Mouse (Mus musculus) common myeloid progenitor, adult 5-6 weeks (primary cell): Measurements from ENCODE around the gene Usp2. TPM values are rescaled to one million over a fixed set of nuclear protein-coding genes. Genes with fewer than 3 reads are reported as not detected.

Source experiments
- ATAC-seq: replicated peaks from 2 replicates; pipeline ENCODE4 v1.8.0; 2016; ENCODE audit warnings: low read depth, mild to moderate bottlenecking, moderate TSS enrichment, inconsistent platforms; ENCODE audit not compliant: poor library complexity, severe bottlenecking
- total RNA-seq: library from RNA; stranded (forward); fragments of 200-1000, 187-1606 nt; gene quantifications from 2 replicates; pipeline ENCODE4 v1.2.3, GENCODE M21; 2017

Usp2 gene
- total RNA-seq, 1 experiment from 2014 or later: 3.8 TPM

DNA sequence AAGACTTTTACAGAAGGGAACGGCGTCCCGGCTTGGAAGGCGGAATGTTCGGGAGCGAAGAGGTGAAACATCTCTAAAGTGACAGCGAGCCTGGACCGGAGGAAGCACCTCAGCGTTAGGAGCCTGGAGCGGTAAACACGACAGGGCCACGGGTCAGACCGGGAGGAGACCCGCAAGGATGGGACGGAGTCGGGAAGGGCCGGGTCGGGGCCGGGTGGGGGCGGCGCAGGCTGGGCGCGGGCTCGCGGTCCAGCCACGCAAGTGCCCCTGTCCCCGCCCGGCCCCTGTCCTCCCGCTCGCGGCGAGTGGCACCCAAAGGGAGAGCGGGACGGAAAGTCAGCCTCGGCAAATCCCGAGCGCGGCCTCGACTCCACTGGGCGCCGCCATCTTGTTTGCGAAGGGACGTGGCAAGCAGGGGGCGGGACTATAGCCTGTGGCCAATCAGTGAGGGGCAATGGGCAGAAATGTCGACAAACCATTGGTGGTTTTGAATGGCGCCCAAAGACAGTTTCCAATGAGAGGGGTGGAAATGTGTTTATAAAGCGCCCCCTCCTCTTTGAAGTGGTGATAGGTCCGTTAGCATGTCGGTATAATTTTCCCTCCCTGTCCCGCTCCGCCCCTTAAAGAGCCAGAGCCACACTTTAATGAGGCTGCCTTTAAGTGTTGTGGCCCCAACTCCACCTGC is 46.4 kb downstream of the Usp2 start, which contains the start of the genes Gm49380 and Rnf26:
TSS of gene Gm49380 (minus strand) at position 396 of the 685 bp plus-strand sequence.
TSS of gene Rnf26 (minus strand) at position 413 of the 685 bp plus-strand sequence.
- ATAC-seq: peak; percentile 98

DNA sequence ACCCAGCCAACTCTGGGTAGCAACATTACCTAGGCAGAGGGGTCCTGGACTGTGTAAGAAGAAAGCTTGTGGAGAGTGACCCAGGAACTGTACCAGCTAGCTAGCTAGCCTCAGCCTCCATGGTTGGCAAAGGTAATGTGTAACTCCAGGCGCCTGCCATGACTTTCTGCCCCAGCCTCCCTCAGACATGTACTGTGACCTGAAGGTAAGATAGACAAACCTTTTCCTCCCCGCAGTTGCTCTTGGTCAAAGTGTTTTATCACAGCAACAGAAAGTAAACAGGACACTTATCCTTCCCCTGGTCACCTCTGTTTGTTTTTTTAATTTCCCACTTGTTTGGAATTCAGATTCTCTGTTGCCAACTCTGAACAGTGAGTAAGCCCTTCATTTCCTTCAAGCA is 47.6 kb downstream of the Usp2 start:
- ATAC-seq: no peak

DNA sequence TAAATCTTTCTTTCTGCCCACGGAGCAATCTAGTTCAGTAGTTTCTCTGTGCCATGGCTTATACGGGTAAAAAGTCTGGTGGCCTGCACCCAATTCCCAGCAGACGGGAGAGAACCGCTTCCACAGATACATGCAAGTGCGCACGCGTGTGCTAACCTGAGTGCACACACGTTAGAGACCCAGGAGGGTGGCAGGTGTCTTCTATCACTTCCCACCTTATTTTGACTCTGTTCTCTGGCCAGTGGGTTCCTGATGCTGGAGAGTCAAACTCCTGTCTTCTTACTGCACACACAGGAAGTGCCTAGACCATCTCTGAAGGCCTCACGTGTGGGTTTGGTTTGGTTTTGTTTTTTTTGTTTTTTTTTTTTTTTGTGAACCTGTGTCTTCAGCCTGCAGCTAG is 48.8 kb downstream of the Usp2 start:
- ATAC-seq: no peak

DNA sequence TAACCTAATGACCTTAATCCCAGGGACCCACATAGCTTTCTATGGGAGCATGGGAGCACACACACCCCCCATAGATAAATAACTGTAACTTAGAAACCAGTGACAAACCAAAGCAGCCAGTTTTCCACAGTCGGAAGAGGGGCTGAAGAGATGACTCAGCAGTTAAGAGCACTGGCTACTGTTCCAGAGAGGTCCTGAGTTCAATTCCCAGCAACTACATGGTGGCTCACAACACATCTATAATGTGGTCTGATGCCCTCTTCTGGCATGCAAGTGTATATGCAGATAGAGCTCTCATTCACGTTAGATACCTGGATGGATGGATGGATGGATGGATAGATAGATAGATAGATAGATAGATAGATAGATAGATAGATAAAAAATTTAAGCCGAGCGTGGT is 49.4 kb downstream of the Usp2 start:
- no peak for ATAC-seq

DNA sequence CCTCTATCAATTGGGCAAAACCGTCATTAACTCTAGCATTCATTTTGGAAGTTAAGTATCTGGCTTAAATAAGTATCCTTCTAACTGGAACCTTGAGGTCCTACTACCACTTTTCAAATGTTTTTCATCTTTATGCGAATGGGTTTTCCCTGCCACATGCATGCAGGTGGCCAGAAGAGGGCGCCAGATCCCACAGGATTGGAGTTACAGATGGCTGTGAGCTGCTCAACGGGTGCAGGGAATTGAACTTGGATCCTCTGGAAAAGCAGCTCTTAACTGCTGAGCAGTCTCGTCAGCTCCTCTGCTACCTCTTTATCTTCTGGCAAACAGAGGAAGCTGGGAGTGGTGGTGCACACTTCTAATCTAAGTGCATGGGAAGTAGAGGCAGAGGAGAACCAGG is 52.2 kb downstream of the Usp2 start:
- ATAC-seq: 0 out of 2 replicates have a peak, but pooled peaks have one; percentile 42

DNA sequence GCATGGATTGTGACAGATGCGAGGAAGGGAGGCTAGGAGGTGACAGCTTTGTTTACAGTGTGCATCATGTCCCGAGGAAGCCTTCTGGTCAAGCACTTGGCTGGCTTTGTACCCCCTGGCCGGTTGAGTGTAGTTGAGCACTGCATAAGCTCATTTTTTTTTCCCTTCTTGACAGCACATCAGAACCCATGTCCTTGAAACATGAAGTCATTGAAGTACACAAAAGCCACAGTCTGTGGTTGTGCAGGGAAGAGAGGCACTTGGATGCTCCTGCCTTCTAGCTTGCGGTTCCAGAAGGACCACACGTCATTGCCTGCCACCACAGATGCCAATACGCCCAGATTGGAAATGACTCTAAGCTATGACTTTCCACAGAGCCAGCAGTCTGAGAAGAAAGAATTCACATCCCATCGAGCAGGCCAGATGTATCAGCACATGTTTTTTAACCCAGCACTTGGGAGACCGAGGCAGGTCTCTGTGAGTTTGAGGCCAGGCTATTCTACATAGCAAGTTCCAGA is 53.2 kb downstream of the Usp2 start:
- ATAC-seq: no peak

DNA sequence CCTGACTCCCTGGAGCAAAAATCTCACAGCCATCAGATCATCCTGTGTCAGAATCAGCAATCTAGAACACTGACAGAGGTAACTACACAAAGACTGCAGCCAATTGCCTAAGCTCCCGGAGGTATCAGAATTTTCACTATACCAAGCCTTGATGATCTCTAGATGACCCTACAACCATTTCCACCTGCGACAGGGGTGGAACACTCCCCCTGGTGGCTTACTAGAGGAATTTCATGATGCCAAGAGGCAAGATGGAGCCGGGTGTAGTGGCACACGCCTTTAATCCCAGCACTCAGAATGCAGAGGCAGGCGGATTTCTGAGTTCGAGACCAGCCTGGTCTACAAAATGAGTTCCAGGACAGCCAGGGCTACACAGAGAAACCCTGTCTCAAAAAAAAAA is 57.5 kb downstream of the Usp2 start:
- peak; percentile 57; the same call in 1 of the 2 replicates for ATAC-seq

DNA sequence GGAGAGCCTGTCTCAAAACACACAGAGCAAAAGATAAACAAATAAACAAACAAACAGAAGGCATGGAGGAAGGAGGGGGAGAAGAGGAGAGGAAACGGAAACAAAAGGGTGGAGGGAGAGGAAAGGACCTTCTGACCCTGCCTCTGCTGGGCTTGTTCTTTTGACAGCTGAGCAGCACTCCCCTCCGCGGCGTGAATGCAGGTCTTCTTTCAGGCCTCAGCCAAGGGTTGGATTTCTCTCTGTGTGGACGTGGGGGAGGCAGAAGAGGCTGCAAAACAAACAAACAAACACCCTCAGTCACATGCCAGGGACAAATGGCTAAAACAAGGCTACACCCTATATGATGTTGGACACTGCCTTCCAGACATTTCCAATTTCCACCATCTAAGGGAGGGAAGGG is 58.2 kb downstream of the Usp2 start:
- ATAC-seq: no peak

DNA sequence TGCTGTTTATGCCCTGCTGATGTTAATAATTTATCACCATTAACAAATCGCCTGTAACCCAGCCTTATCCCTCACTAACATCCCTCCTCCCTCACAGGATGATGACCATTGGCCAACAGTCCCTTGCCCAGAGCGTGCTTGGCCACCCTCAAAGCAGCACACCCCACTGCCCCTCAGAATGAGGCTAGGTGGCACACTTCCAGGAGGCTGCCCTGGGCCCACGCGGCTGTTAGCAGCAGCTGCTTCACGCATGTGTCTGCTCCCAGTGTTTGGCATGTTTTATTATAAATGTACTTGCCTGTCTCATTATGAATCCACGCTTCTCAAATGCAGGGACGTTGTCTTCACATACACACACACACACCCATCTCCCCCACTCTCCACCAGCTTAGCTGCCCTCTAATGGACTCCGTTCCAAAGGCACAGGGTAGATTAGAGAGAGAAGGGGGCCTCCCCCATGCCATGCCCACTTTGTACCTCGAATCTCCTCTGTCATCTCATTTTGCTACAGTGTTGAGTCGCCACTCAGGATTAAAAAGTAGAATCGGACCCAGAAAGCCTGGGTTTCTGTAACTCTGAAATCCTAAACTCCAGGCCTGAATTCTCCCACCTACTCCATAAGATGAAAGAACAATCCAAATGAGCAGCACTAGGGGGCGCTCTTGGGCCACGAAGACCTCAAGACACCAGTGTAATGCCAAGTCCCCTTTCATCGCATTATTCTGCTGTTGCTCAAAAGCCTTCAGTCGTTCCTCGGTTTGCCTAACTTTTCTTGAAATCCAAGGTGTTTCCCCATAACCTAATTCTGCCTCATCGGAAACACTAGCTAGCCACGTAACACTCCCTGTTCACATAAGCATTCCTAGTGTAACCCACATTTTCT is 59.0 kb downstream of the Usp2 start:
- ATAC-seq: peak; percentile 60

DNA sequence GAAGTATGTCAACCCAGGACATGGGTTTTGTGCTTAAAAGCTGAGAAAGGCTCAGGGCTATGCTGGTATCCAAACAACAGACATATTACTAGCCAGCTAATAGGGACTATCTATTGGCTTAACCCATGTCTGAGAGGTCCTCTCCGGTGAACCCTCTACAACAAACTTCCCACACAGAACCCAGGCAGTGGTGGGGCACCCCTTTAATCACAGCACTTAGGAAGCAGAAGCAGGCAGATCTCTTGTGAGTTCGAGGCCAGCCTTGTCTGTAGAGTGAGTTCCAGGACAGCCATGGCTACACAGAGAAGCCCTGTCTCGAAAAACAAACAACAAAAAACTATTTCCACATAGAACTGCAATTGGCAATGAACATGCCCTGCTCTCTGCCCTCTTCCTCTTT is 59.9 kb downstream of the Usp2 start:
- ATAC-seq: no peak

DNA sequence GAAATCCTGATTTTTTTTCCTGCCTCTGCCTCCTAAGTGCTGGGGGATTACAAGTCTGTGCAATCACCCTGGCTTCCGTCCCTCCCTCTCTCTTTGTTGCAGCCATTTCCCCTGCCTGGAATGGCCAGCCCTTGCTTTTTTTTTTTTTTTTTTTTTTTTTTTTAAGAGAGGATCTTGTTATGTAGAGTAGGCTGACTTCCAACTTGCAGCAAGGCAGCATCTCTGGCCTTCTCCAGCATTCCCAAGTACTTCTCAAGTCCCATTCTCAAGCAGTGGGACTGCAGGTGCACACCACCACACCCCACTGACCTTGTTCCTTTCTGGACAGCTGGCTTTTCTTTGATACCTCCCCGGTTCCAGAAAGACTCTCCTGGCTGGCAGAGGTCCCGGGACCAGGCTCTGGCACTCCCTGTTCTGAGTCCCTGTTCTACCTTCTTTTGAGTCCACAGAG is 60.6 kb downstream of the Usp2 start:
- ATAC-seq: no peak

DNA sequence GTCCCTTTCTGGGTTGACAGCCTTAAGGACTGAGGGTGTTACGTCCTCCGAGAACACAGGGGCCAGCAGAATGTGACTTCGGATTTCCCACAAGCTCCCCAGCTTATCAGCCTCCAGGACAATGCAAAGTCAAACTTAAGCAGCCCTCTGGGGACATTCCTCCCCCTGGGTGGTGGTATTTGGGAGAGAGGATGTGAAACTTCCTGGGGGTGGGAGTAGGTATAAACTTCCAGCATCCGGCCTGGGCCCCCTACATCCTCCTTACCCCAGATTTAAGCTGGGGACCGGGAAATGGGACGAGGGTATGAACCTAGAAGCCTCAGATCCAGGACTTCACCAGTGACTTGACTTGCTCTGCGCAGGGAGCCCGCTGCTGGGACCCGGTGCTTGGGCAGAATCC is 62.8 kb downstream of the Usp2 start:
- no peak for ATAC-seq

DNA sequence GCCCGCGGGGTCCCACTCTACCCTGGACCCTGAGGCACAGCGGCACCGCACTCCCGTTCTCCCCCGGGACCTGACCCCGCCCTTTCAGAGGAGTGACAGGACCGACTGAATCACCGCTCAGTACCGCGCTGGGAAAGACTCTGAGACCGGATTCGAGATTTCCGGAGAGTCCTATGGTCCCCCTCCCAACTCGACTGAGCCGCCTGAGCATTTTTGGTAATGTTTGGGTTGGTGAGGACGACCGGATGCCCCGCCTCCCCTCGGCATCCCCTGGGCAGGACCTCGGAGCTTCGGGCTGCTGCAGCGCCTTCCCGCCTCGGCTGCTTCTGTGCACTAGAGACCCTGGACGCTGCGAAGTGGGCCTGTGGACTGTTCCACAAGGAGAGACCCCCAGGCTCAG is 63.2 kb downstream of the Usp2 start:
- ATAC-seq: peak; percentile 62

DNA sequence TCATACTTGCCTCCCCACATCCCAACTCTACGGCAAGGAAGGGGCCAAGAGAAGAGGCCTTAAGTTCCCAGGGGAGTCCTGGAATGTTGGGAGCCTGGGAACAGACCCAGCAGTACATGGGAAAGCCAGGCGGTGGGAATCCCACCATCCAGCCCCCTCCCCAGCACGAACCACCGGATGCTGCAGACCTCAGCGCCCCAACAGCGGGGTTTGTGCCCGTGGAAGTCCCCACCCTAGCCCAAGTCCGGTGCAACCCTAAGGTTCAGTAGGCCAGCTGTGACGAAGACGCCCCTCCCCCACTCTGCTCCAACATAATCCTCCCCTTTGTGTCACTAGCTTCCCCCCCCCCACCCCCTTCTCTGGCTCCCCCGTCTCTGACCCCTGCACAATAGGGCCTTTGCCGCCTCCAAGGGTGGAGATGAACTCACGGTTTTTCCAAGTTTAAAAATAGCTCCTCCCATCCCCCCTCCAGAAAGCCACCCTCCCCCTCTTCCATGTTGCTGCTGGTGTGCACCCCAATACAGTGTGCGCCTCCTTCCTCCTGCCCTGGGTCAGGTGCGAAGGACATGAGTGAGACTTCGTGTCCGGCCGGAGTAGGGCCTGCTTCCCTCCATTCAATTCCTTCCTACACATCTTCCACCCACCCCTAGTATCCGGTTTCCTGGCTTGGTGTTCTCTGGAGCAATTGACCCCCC is 63.9 kb downstream of the Usp2 start:
- no peak for ATAC-seq

DNA sequence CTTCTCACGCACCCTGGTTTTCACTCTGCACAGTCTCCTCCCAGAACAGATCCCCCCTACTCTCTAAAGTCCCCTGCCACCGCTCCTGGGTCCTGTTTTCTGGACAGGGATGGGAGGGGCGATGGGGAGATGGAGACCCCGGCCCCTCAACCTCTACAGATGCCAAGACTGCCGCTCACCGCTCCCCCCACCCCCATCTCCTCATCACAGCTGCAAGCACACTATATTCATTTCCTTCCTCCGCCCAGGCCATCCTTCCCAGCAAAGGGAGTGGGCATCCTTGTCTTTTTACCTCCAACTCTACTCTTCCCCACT is 64.4 kb downstream of the Usp2 start:
- ATAC-seq: no peak

DNA sequence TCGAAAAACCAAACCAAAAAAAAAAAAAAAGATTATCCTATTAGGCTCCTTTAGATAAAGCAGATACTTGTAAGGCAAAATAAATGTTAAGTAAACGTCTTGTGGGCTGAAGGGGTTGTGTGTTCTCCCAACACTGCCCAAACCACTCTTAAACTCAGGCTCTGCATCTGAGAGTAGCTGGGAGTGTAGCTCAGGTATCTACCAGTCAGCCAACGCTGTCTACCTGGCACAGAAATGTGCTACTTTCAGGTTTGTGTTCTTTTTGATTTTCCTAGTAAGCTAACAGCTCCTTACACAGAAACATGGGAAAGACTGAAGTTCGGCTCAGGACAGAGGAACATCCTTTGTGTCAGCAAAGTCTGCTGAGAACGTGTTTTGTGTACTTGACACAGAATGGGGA is 65.4 kb downstream of the Usp2 start:
- ATAC-seq: no peak

DNA sequence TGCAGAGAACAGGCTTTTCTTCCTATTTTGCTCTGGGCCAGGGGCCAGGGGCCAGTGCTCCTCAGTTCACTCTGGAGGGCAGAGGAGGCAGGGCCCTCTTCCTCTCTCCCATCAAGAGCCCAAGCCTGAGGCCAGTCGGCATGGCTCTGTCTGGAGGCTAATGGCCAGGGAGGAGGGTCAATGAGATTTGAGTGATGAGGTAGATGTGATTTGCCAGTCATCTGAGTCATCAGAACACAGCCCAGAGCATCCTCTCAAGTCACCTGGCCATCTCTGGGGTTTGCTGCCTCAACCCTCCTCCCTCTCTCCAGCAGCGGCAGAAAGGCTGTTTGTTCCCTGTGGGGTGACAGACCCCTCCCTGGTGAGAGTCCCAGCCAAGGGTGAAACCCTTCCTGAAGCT is 66.5 kb downstream of the Usp2 start:
- no peak for ATAC-seq

DNA sequence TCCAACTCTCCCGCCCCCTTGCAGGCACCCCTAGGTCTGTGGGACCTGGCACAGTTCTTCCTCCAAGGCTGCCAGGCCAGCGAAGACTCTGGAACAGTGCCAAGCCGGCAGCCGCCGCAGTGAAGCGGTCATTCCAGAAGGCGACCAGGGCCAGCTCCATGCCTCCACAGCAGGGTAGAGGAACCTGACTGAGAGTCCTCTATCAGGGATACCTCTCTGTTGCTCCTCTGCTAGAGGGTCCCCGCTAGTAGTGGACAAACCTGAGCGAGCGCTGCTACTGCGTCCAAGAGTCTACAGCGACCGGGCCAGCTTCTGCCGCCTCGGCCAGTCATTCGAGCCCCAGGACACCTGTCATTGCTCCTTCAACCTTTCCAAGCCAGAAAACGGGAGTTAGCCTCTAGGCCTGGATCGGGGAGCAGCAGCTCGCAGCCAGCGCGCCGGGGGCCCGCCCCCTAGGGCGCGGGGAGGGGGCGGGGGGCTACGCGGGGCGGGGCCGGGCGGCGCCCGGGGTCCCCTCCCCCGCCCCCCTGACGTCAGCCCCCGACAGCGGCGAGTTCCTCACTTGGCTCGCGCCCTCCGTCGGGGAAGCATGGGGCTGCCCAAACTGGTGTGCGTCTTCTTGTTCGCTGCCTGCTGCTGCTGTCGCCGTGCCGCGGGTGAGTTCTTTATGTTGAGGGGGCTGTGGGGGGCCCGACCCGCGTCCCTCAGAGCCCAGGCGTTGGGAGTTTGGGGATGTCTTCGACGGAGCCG is 67.5 kb downstream of the Usp2 start, which contains the start of gene Mcam:
TSS of gene Mcam (plus strand) at position 369 of the 750 bp plus-strand sequence.
- 0 out of 2 replicates have a peak, but pooled peaks have one; percentile 20 for ATAC-seq

DNA sequence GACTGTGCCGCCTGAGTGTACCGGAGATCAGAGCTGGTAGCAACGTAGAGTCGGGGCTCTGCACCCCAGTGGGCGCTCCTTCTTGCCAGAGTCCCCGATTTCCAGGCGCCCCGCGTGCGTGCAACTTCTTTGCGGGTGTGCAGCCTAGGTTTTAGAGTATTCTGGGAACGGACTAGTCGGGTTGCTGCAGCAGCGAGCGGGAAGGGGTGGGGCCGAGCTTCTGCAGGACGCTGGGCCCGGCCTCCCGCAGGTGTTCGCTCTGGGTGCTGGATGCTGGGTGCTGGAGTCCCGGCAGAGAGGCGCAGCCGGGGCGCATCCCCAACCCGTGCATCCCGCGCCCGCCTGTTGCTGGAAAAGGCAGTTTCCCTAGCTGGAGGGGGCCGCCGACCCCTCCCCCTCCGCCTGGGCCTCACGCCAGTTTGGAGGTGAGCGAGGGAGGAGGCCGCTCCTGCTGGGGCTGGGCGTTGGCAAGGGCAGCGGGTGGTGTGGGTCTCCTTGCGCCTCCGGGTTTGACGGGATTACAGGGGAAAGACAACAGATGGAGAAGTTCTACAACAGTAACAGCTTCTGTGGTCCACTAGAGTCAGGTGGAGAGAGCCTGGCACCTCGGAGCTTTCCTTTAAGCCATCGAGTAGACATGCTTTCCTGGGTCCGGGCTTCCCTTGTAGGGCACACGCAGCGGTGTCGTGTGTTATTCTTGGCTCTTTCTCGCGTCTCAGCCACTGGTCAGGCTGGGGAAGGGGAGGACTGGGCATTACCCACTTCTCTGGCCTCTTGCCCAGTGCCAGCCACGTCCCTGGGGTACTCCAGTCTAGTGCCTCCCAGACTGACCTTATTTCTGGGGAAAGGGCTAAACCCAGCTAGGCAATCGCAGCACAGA is 68.3 kb downstream of the Usp2 start:
- no peak for ATAC-seq
